Mouse (Mus musculus) activated CD4-positive, CD25-positive, alpha-beta regulatory T cell (primary cell): ENCODE results near the gene Ddx11. TPM values are rescaled to one million over a fixed set of nuclear protein-coding genes. Genes with fewer than 3 reads are reported as not detected.

Experiments
- polyA plus RNA-seq, 2 experiments: library from polyadenylated mRNA; unstranded; fragments of 100-300 nt; shearing (Covaris generic); gene quantifications; one replicate each; pipeline ENCODE4 v1.2.1; 2017

The Ddx11 gene
- 10 to 100 TPM; 21.1 to 25.0 TPM for polyA plus RNA-seq

DNA sequence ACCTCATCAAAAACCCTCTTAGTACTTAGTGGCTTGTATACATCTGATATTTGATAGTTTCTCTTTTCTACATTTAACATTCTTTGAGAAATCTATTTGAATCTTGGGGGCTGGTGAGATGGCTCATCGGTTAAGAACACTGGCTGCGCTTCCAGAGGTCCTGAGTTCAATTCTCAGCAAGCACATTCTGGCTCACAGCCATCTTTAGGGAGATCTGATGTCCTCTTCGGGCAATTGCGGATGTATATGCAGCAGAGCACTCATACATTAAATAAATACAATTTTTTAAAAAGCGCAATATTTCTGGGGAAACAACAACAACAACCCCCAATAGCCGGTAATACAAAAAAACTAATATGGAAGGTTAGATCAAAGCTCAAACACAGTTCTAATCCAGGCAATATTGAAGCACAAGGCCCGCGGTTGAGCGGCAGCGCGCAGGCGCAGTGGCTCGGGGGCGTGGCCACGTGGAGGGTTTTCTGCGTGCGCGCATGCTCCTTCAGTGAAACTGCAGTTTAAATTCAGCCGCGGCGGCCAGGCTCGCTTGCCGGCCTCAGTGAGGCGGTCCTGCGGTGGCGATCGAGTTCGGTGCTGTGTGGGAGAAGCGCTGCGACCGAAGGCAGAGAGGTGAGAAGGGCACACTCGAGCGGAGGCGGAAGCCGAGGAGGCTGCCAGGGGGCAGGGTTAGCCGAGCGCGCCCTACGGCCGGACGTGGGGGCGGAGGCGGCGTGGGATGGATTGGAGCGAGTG lies at the start of gene Ddx11:
Gene Ddx11, plus strand, starts transcription at position 455 of the 750 bp plus-strand sequence.

DNA sequence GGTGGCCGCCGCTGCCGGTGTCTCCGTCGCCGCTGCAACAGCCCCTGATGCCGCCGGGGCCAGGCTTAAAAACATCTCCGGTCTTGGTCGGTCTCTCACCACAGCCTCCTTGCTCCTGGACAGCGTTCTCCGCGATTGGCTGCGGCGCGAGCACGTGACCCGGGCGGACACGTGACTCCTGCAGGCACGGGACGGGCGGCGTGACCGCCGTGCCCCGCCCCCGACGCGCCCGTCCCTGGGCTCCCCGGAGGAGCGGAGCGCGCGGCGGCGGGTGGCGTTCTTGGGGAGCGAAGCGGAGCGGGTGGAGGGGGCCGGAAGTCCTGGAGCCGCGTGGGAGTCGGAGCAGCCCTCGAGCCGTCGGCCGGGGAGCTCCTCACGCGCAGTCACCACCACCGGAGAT lies 46.4 kb upstream of the Ddx11 start, which contains the start of gene Ankrd12:
Gene Ankrd12, minus strand, starts transcription at position 156 of the 400 bp plus-strand sequence.

DNA sequence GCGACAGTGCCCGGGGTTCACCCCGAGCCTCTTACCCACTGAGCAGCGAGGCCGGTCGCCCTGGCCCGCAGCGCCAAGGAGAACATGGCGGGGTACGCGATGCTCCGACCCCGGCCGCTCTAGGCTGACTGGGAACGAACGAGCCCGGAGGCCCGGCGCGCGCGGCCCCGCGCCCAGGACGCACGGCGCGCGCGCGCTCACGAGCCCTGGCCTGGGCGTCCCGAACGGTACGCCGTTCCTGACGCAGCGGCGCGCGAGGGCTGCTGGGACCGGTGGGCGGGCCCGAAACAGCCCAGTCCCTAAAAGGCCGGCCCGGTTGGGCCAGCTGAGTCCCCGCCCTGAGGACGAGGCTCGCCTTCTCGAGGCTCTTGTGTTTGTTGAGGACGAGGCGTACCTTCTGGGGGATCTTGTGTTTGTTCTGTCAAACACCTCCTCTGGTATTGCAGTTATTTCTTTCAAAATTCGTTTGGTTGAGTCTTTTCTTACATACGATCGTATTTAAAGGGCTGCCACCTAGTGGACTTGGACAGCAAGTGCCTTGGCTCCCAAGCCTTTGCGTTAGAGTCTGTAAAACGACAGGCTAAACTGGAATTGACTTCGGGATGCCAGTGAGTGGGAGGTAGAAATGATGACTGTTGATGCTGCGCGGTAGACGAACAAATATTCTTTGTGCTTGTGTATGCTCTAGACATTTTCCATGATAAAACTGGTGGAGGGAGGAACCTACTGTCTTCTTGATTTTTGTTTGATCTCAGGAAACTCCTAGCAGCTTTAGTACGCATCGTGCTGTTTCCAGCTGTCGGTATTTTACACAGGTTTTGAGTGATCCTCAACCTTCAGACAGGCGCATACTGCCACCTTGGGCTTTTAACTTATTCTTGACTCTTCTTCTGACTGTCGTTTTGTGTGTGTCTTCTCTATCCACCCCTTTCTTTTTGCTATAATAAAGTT lies 21.7 kb upstream of the Ddx11 start, which contains the start of gene Ndufv2:
Gene Ndufv2, minus strand, starts transcription at position 180 of the 951 bp plus-strand sequence.

DNA sequence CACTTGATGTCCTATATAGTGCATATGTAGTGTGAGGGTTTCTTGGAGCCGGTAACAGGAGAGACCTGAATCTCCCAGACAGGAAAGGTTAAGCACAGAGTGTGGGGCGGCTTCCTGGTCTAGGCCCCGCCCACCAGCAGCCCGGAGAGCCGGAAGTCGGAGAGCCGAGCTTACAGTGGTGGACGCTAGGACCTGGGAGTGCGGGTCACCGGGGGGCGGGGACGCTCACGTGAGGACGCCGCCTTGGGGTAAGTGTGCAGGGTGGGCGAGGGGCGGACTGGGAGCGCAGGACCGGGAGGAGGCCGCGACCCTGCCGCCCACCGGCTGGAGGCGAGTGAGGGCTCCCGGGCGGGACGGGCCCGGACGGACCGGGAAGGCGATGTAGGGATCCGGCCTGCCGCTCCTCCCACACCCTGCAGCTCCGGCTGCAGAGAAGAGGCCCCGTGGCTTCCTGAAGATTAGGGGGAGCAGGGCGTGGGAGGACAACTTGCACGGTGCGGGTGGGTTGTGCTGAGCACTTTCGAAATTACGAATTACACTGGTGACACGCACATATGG lies 11.8 kb upstream of the Ddx11 start, which contains the start of gene Washc1:
Gene Washc1, plus strand, starts transcription at position 144 of the 558 bp plus-strand sequence.

Other genes starting within 250 kb of the Ddx11 start
- gene Ralbp1, start 237.7 kb upstream of the Ddx11 start, polyA plus RNA-seq = 100 to 1,000 TPM; 121 to 123 TPM
- gene Twsg1, start 172.3 kb upstream of the Ddx11 start, polyA plus RNA-seq = 10 to 100 TPM; 58.7 to 69.1 TPM
- 100 to 1,000 TPM; 129 to 138 TPM for gene Ankrd12, start 46.4 kb upstream of the Ddx11 start, polyA plus RNA-seq
- 100 to 1,000 TPM; 241 to 271 TPM for gene Ndufv2, start 22.0 kb upstream of the Ddx11 start, polyA plus RNA-seq
- 10 to 100 TPM; 15.5 to 18.5 TPM for gene Washc1, start 12.0 kb upstream of the Ddx11 start, polyA plus RNA-seq